8 mouse cellular contexts compared by ENCODE assay signal in genomic region chr5:3501564-3502001, GRCm38 (mm10). TPM values are rescaled to one million over a fixed set of nuclear protein-coding genes. Genes with fewer than 3 reads are reported as not detected.
DNase-seq lines count a peak whose midpoint lies in the region; ATAC-seq and TF ChIP-seq lines count a peak whose summit lies in the region.

No protein-coding gene starts in this region.

- H3K27me3 ChIP-seq in lung, embryonic 14.5 days (ENCODE audit: insufficient read depth, low read length) = no peaks in the 10 kb centered on the region
- H3K27me3 ChIP-seq in kidney, embryonic 16.5 days (ENCODE audit: insufficient read depth, low read length) = no peaks in the 10 kb centered on the region
- H3K27me3 ChIP-seq in cerebellum, adult 2 months (ENCODE audit: control insufficient read depth, insufficient read depth, low read length) = no peaks in the 10 kb centered on the region

- WGBS in lung, embryonic 14.5 days = 30% methylated on average over 8 of the region's 8 CpGs
- WGBS in lung, adult 2 months = 30% methylated on average over 8 of the region's 8 CpGs
- WGBS in kidney, embryonic 16.5 days = 12% methylated on average over 8 of the region's 8 CpGs
- WGBS in cerebellum, adult 2 months = 56% methylated on average over 8 of the region's 8 CpGs

- peak overlapping the region; percentile 27; the same call in 1 of the 2 replicates for H3K27ac ChIP-seq in lung, embryonic 14.5 days (ENCODE audit: low read depth)
- no peak overlapping the region for H3K27ac ChIP-seq in kidney, embryonic 16.5 days (ENCODE audit: low read length)
- H3K27ac ChIP-seq in cerebellum, adult 2 months (ENCODE audit: insufficient read depth, low read length) = no peak overlapping the region

- TF ChIP-seq POLR2A in lung, adult 2 months (IDR thresholded peaks at IDR 0.05; ENCODE audit: borderline replicate concordance, extremely low read depth, low read depth, low read length) = no peak
- TF ChIP-seq POLR2A in cerebellum, adult 2 months (IDR thresholded peaks at IDR 0.05; ENCODE audit: borderline replicate concordance, insufficient read depth, low read length) = no peak

- no peak overlapping the region for H3K4me2 ChIP-seq in lung, embryonic 14.5 days
- 0 out of 2 replicates have a peak overlapping the region, but pooled peaks have one; percentile 10 for H3K4me2 ChIP-seq in kidney, embryonic 16.5 days (replicated peaks; ENCODE audit: low read depth, low read length)

- peaks cover 14% of the 10 kb centered on the region for H3K4me1 ChIP-seq in lung, embryonic 14.5 days (ENCODE audit: insufficient read depth)
- peaks cover 21% of the 10 kb centered on the region for H3K4me1 ChIP-seq in lung, adult 2 months (ENCODE audit: control insufficient read depth, insufficient read depth, low read length)
- H3K4me1 ChIP-seq in kidney, embryonic 16.5 days (ENCODE audit: insufficient read depth, low read length) = peaks cover 15% of the 10 kb centered on the region
- no peaks in the 10 kb centered on the region for H3K4me1 ChIP-seq in cerebellum, adult 2 months (ENCODE audit: control insufficient read depth, insufficient read depth, low read length)

- H3K4me3 ChIP-seq in lung, embryonic 14.5 days (ENCODE audit: low read depth, low read length) = no peak overlapping the region
- H3K4me3 ChIP-seq in lung, adult 2 months (replicated peaks; ENCODE audit: extremely low read depth, low read depth, low read length) = no peak overlapping the region
- no peak overlapping the region for H3K4me3 ChIP-seq in kidney, embryonic 16.5 days (ENCODE audit: low read length)
- no peak overlapping the region for H3K4me3 ChIP-seq in cerebellum, adult 2 months (replicated peaks; ENCODE audit: insufficient read depth, low read depth, low read length)

- no peak for ATAC-seq in lung, embryonic 14.5 days (ENCODE audit: insufficient read depth)
- ATAC-seq in granulocyte monocyte progenitor cell, adult 5-6 weeks (replicated peaks; ENCODE audit: poor library complexity, severe bottlenecking) = peak; percentile 18
- ATAC-seq in kidney, embryonic 16.5 days (ENCODE audit: low FRiP score, low TSS enrichment) = peak; percentile 62; the same call in 1 of the 2 replicates
- ATAC-seq in neutrophil, adult 5-6 weeks (ENCODE audit: extremely low read depth, insufficient number of reproducible peaks, low FRiP score, poor library complexity, severe bottlenecking) = peak; percentile 40

- no peak for TF ChIP-seq CTCF in lung, embryonic 14.5 days (IDR thresholded peaks at IDR 0.05; ENCODE audit: low read depth)
- no peak for TF ChIP-seq CTCF in lung, adult 2 months (IDR thresholded peaks at IDR 0.05; ENCODE audit: insufficient read depth, low read length)
- TF ChIP-seq CTCF in cerebellum, adult 2 months (IDR thresholded peaks at IDR 0.05; ENCODE audit: borderline replicate concordance, insufficient read depth, low read depth, low read length) = no peak

- H3K36me3 ChIP-seq in lung, embryonic 14.5 days (ENCODE audit: insufficient read depth) = no peaks in the 10 kb centered on the region
- H3K36me3 ChIP-seq in kidney, embryonic 16.5 days (ENCODE audit: insufficient read depth, low read length) = no peaks in the 10 kb centered on the region

- H3K9ac ChIP-seq in lung, embryonic 14.5 days = no peak overlapping the region
- no peak overlapping the region for H3K9ac ChIP-seq in kidney, embryonic 16.5 days (replicated peaks; ENCODE audit: low read length)

- no peaks in the 10 kb centered on the region for H3K9me3 ChIP-seq in lung, embryonic 14.5 days (ENCODE audit: low read depth, low read length)
- H3K9me3 ChIP-seq in kidney, embryonic 16.5 days (ENCODE audit: low read length) = no peaks in the 10 kb centered on the region

- no peak for DNase-seq in lung, embryonic 14.5 days
- no peak for DNase-seq in lung, adult 2 months
- no peak for DNase-seq in left cerebral cortex, adult 11 months (ENCODE audit: low spot score)
- DNase-seq in cerebellum, adult 2 months = no peak
- DNase-seq in retina, embryonic 14.5 days (ENCODE audit: low spot score) = no peak

RNA-seq across cellular contexts. Expression of gene Fam133b, which starts 42.0 kb away (rescaled TPM):
- polyA plus RNA-seq in lung, embryonic 14.5 days (2014; fragmentation: Nextera tagmentation; extraction: Ambion mirVana) = 33.5 and 36.6 TPM in 2 replicates
- polyA plus RNA-seq in lung, adult 2 months (2012; rRNA removed) = 4.7 and 6.4 TPM in 2 replicates
- total RNA-seq in granulocyte monocyte progenitor cell, adult 5-6 weeks (2014; fragmentation: Nextera tagmentation) = 80.8 and 84.5 TPM in 2 replicates
- total RNA-seq in granulocyte monocyte progenitor cell, adult 5-6 weeks (2017) = 112 and 128 TPM in 2 replicates
- 25.2 and 29.3 TPM in 2 replicates for polyA plus RNA-seq in kidney, embryonic 16.5 days (2015; fragmentation: Nextera tagmentation; extraction: Ambion mirVana)
- 76.1 and 83.7 TPM in 2 replicates for total RNA-seq in neutrophil, adult 5-6 weeks (2017)
- 29.6 and 30.6 TPM in 2 replicates for polyA plus RNA-seq in cerebellum, adult 2 months (2012; rRNA removed)
